ENCODE assay signal across 10 mouse cellular contexts in genomic region chr6:52224895-52225611, GRCm38 (mm10). TPM values are rescaled to one million over a fixed set of nuclear protein-coding genes. Genes with fewer than 3 reads are reported as not detected.
DNase-seq lines count a peak whose midpoint lies in the region; ATAC-seq lines count a peak whose summit lies in the region.
"Had no signal": no experiment of that assay in that cellular context is flagged by ENCODE, and none has a peak within 500 bp of the region (broad histone marks: within the 10 kb centered on the region; RNA-seq: fewer than 3 reads in every experiment).

No protein-coding gene starts in this region.

- peak overlapping the region; percentile 100 for H3K27ac ChIP-seq in neural tube, embryonic 11.5 days (ENCODE audit: low read depth, low read length)
- H3K27ac ChIP-seq in intestine, embryonic 15.5 days = no peak overlapping the region
- peak overlapping the region; percentile 99 for H3K27ac ChIP-seq in limb, embryonic 12.5 days
- H3K27ac ChIP-seq in stomach, embryonic 15.5 days = no peak overlapping the region
- H3K27ac ChIP-seq in forebrain, embryonic 13.5 days = no peak overlapping the region
- H3K27ac ChIP-seq: embryonic facial prominence, embryonic 13.5 days; hindbrain, embryonic 15.5 days had no signal

- H3K9ac ChIP-seq in neural tube, embryonic 11.5 days (ENCODE audit: low read length) = peak overlapping the region; percentile 99
- H3K9ac ChIP-seq in intestine, embryonic 15.5 days = peak overlapping the region; percentile 37
- H3K9ac ChIP-seq in limb, embryonic 12.5 days (replicated peaks) = peak overlapping the region; percentile 100
- no peak overlapping the region for H3K9ac ChIP-seq in stomach, embryonic 15.5 days
- no peak overlapping the region for H3K9ac ChIP-seq in forebrain, embryonic 13.5 days
- H3K9ac ChIP-seq: embryonic facial prominence, embryonic 13.5 days; hindbrain, embryonic 15.5 days had no signal

- no peaks in the 10 kb centered on the region for H3K9me3 ChIP-seq in neural tube, embryonic 11.5 days (ENCODE audit: control insufficient read depth, low read length)
- H3K9me3 ChIP-seq in intestine, embryonic 15.5 days = no peaks in the 10 kb centered on the region
- no peaks in the 10 kb centered on the region for H3K9me3 ChIP-seq in limb, embryonic 12.5 days
- no peaks in the 10 kb centered on the region for H3K9me3 ChIP-seq in stomach, embryonic 15.5 days
- no peaks in the 10 kb centered on the region for H3K9me3 ChIP-seq in forebrain, embryonic 13.5 days (replicated peaks)
- H3K9me3 ChIP-seq: embryonic facial prominence, embryonic 13.5 days; hindbrain, embryonic 15.5 days had no signal

- no peak for ATAC-seq in neural tube, embryonic 11.5 days (ENCODE audit: insufficient read depth, low FRiP score, low TSS enrichment)
- no peak for ATAC-seq in intestine, embryonic 15.5 days
- ATAC-seq in limb, embryonic 12.5 days (ENCODE audit: insufficient number of reproducible peaks, insufficient read depth, low FRiP score, low TSS enrichment, low read depth) = no peak
- no peak for ATAC-seq in stomach, embryonic 15.5 days (ENCODE audit: insufficient read depth, low FRiP score, low read depth)
- ATAC-seq in forebrain, embryonic 13.5 days = no peak

- no peak for DNase-seq in neural tube, embryonic 11.5 days (ENCODE audit: low spot score)
- no peak for DNase-seq in neural tube, embryonic 10.5 days (ENCODE audit: extremely low spot score, low spot score)
- no peak for DNase-seq in cerebellum, adult 11-12 months
- DNase-seq: midbrain, embryonic 14.5 days had no signal

- peaks cover 21% of the 10 kb centered on the region; the same call in 1 of the 2 replicates for H3K27me3 ChIP-seq in neural tube, embryonic 11.5 days (ENCODE audit: control insufficient read depth, insufficient read depth, low read length)
- peaks cover 92% of the 10 kb centered on the region for H3K27me3 ChIP-seq in intestine, embryonic 15.5 days (replicated peaks)
- H3K27me3 ChIP-seq in limb, embryonic 12.5 days = no peaks in the 10 kb centered on the region
- peaks cover 93% of the 10 kb centered on the region for H3K27me3 ChIP-seq in stomach, embryonic 15.5 days (replicated peaks)
- peaks cover 99% of the 10 kb centered on the region for H3K27me3 ChIP-seq in forebrain, embryonic 13.5 days

- under 1% methylated on average over 36 of the region's 36 CpGs for WGBS in neural tube, embryonic 11.5 days
- WGBS in intestine, embryonic 15.5 days = 2% methylated on average over 35 of the region's 36 CpGs
- WGBS in limb, embryonic 12.5 days = under 1% methylated on average over 36 of the region's 36 CpGs
- 3% methylated on average over 36 of the region's 36 CpGs for WGBS in stomach, embryonic 15.5 days
- WGBS in forebrain, embryonic 13.5 days = 2% methylated on average over 36 of the region's 36 CpGs

- peak overlapping the region; percentile 99 for H3K4me2 ChIP-seq in neural tube, embryonic 11.5 days (ENCODE audit: low read depth)
- peak overlapping the region; percentile 50 for H3K4me2 ChIP-seq in intestine, embryonic 15.5 days (replicated peaks)
- H3K4me2 ChIP-seq in limb, embryonic 12.5 days = peak overlapping the region; percentile 96
- H3K4me2 ChIP-seq in stomach, embryonic 15.5 days = peak overlapping the region; percentile 37
- H3K4me2 ChIP-seq in forebrain, embryonic 13.5 days = no peak overlapping the region
- H3K4me2 ChIP-seq: embryonic facial prominence, embryonic 13.5 days; hindbrain, embryonic 15.5 days had no signal

- H3K4me3 ChIP-seq in neural tube, embryonic 11.5 days (ENCODE audit: low read depth, low read length) = peak overlapping the region; percentile 87
- H3K4me3 ChIP-seq in intestine, embryonic 15.5 days (replicated peaks) = peak overlapping the region; percentile 38
- peak overlapping the region; percentile 89 for H3K4me3 ChIP-seq in limb, embryonic 12.5 days (replicated peaks)
- H3K4me3 ChIP-seq in stomach, embryonic 15.5 days (replicated peaks) = peak overlapping the region; percentile 5
- H3K4me3 ChIP-seq in forebrain, embryonic 13.5 days = no peak overlapping the region
- H3K4me3 ChIP-seq: embryonic facial prominence, embryonic 13.5 days; hindbrain, embryonic 15.5 days had no signal

- H3K36me3 ChIP-seq in neural tube, embryonic 11.5 days (ENCODE audit: control insufficient read depth, insufficient read depth, low read length) = no peaks in the 10 kb centered on the region
- no peaks in the 10 kb centered on the region for H3K36me3 ChIP-seq in intestine, embryonic 15.5 days
- peaks cover 27% of the 10 kb centered on the region for H3K36me3 ChIP-seq in limb, embryonic 12.5 days
- H3K36me3 ChIP-seq in stomach, embryonic 15.5 days = no peaks in the 10 kb centered on the region
- H3K36me3 ChIP-seq in forebrain, embryonic 13.5 days (ENCODE audit: poor library complexity, severe bottlenecking) = no peaks in the 10 kb centered on the region
- H3K36me3 ChIP-seq: embryonic facial prominence, embryonic 13.5 days; hindbrain, embryonic 15.5 days had no signal

- H3K4me1 ChIP-seq in neural tube, embryonic 11.5 days (ENCODE audit: control insufficient read depth, insufficient read depth, low read length) = peaks cover 6% of the 10 kb centered on the region
- H3K4me1 ChIP-seq in intestine, embryonic 15.5 days (replicated peaks) = peaks cover 11% of the 10 kb centered on the region; the same call in 1 of the 2 replicates
- H3K4me1 ChIP-seq in limb, embryonic 12.5 days (replicated peaks) = peaks cover 21% of the 10 kb centered on the region
- peaks cover 22% of the 10 kb centered on the region for H3K4me1 ChIP-seq in stomach, embryonic 15.5 days
- H3K4me1 ChIP-seq in forebrain, embryonic 13.5 days = peaks cover 7% of the 10 kb centered on the region

RNA-seq across cellular contexts. Expression of gene Hoxa7, which starts 3.4 kb away (rescaled TPM):
- polyA plus RNA-seq in neural tube, embryonic 11.5 days (2014; fragmentation: Nextera tagmentation; extraction: Ambion mirVana) = 61.2 and 71.3 TPM in 2 replicates
- 7.5 and 9.4 TPM in 2 replicates for polyA plus RNA-seq in intestine, embryonic 15.5 days (2015; fragmentation: Nextera tagmentation; extraction: Ambion mirVana)
- 11.7 and 13.8 TPM in 2 replicates for polyA plus RNA-seq in limb, embryonic 12.5 days (2016; fragmentation: Nextera tagmentation; extraction: Ambion mirVana)
- 7.6 and 12.1 TPM in 2 replicates for polyA plus RNA-seq in stomach, embryonic 15.5 days (2015; fragmentation: Nextera tagmentation; extraction: Ambion mirVana)
- polyA plus RNA-seq in forebrain, embryonic 13.5 days (2015; fragmentation: Nextera tagmentation; extraction: Ambion mirVana) = not detected in 2 replicates
- polyA plus RNA-seq: embryonic facial prominence, embryonic 13.5 days; midbrain, embryonic 14.5 days had no signal

RNA-seq across cellular contexts. Expression of gene Hoxa9, which starts 5.8 kb away (rescaled TPM):
- polyA plus RNA-seq in neural tube, embryonic 11.5 days (2014; fragmentation: Nextera tagmentation; extraction: Ambion mirVana) = 98.8 and 105 TPM in 2 replicates
- polyA plus RNA-seq in intestine, embryonic 15.5 days (2015; fragmentation: Nextera tagmentation; extraction: Ambion mirVana) = 5.3 and 6.3 TPM in 2 replicates
- polyA plus RNA-seq in limb, embryonic 12.5 days (2016; fragmentation: Nextera tagmentation; extraction: Ambion mirVana) = 74.7 and 77.4 TPM in 2 replicates
- polyA plus RNA-seq in stomach, embryonic 15.5 days (2015; fragmentation: Nextera tagmentation; extraction: Ambion mirVana) = 0.49 and 1.9 TPM in 2 replicates
- polyA plus RNA-seq in forebrain, embryonic 13.5 days (2015; fragmentation: Nextera tagmentation; extraction: Ambion mirVana) = not detected in 2 replicates
- polyA plus RNA-seq: embryonic facial prominence, embryonic 13.5 days; midbrain, embryonic 14.5 days had no signal

RNA-seq across cellular contexts. Expression of gene Gm28308, which starts 11.9 kb away (rescaled TPM):
- not detected in 2 replicates for polyA plus RNA-seq in neural tube, embryonic 11.5 days (2014; fragmentation: Nextera tagmentation; extraction: Ambion mirVana)
- polyA plus RNA-seq in intestine, embryonic 15.5 days (2015; fragmentation: Nextera tagmentation; extraction: Ambion mirVana) = not detected in 2 replicates
- polyA plus RNA-seq in limb, embryonic 12.5 days (2016; fragmentation: Nextera tagmentation; extraction: Ambion mirVana) = 2.1 TPM in 1 of 2 replicates, not detected in the other
- not detected in 2 replicates for polyA plus RNA-seq in stomach, embryonic 15.5 days (2015; fragmentation: Nextera tagmentation; extraction: Ambion mirVana)
- not detected in 2 replicates for polyA plus RNA-seq in forebrain, embryonic 13.5 days (2015; fragmentation: Nextera tagmentation; extraction: Ambion mirVana)
- polyA plus RNA-seq: embryonic facial prominence, embryonic 13.5 days; hindbrain, embryonic 15.5 days; midbrain, embryonic 14.5 days had no signal

RNA-seq across cellular contexts. Expression of gene Hoxa3, which starts 11.9 kb away (rescaled TPM):
- polyA plus RNA-seq in neural tube, embryonic 11.5 days (2014; fragmentation: Nextera tagmentation; extraction: Ambion mirVana) = 20.2 TPM in 2 replicates
- polyA plus RNA-seq in intestine, embryonic 15.5 days (2015; fragmentation: Nextera tagmentation; extraction: Ambion mirVana) = 5.8 and 6.2 TPM in 2 replicates
- 7.7 and 7.9 TPM in 2 replicates for polyA plus RNA-seq in limb, embryonic 12.5 days (2016; fragmentation: Nextera tagmentation; extraction: Ambion mirVana)
- polyA plus RNA-seq in stomach, embryonic 15.5 days (2015; fragmentation: Nextera tagmentation; extraction: Ambion mirVana) = 8.0 and 9.6 TPM in 2 replicates
- polyA plus RNA-seq in forebrain, embryonic 13.5 days (2015; fragmentation: Nextera tagmentation; extraction: Ambion mirVana) = not detected in 2 replicates
- polyA plus RNA-seq: midbrain, embryonic 14.5 days had no signal

RNA-seq across cellular contexts. Expression of gene Hoxa10, which starts 15.6 kb away (rescaled TPM):
- 70.6 and 72.8 TPM in 2 replicates for polyA plus RNA-seq in neural tube, embryonic 11.5 days (2014; fragmentation: Nextera tagmentation; extraction: Ambion mirVana)
- 11.4 and 20.2 TPM in 2 replicates for polyA plus RNA-seq in intestine, embryonic 15.5 days (2015; fragmentation: Nextera tagmentation; extraction: Ambion mirVana)
- 272 and 294 TPM in 2 replicates for polyA plus RNA-seq in limb, embryonic 12.5 days (2016; fragmentation: Nextera tagmentation; extraction: Ambion mirVana)
- polyA plus RNA-seq in stomach, embryonic 15.5 days (2015; fragmentation: Nextera tagmentation; extraction: Ambion mirVana) = 1.3 and 2.7 TPM in 2 replicates
- polyA plus RNA-seq in forebrain, embryonic 13.5 days (2015; fragmentation: Nextera tagmentation; extraction: Ambion mirVana) = 0.09 TPM in 1 of 2 replicates, not detected in the other
- polyA plus RNA-seq: midbrain, embryonic 14.5 days had no signal

Comparison
In these comparisons a context has a peak if more than half of its experiments do, and no peak if none do; other contexts are left out.
1. H3K27ac ChIP-seq: peak in neural tube, embryonic 11.5 days (single experiment) and limb, embryonic 12.5 days (single experiment); none in intestine, embryonic 15.5 days (single experiment), stomach, embryonic 15.5 days (single experiment) and forebrain, embryonic 13.5 days (single experiment).
2. H3K9ac ChIP-seq: peak in neural tube, embryonic 11.5 days (single experiment), intestine, embryonic 15.5 days (single experiment) and limb, embryonic 12.5 days (single experiment); none in stomach, embryonic 15.5 days (single experiment) and forebrain, embryonic 13.5 days (single experiment).
3. RNA of gene Hoxa9, which starts 5.8 kb away (polyA plus RNA-seq): 98.8 to 105 TPM in neural tube, embryonic 11.5 days and 74.7 to 77.4 TPM in limb, embryonic 12.5 days; 5.3 to 6.3 TPM in intestine, embryonic 15.5 days, 0.49 to 1.9 TPM in stomach, embryonic 15.5 days and not detected in forebrain, embryonic 13.5 days; every median in the first group is over 10 times any median in the second.